Mouse (Mus musculus) intestine, embryonic 14.5 days (tissue): ENCODE results near the gene Synpo2. TPM values are rescaled to one million over a fixed set of nuclear protein-coding genes. Genes with fewer than 3 reads are reported as not detected.
"Not testable (repeated sequence)": the region's sequence is repeated elsewhere in the genome, so short reads cannot be mapped to it uniquely, and the experiment has no call there.

Experiments used
- ATAC-seq: fragments of 200-750 bp; cut with Nextera tagmentation; replicated peaks from 2 replicates; pipeline ENCODE4 v1.8.0; 2017; ENCODE audit warnings: low read depth, moderate number of reproducible peaks, moderate TSS enrichment, moderate library complexity; ENCODE audit not compliant: low FRiP score, low TSS enrichment
- DNase-seq: peaks from one replicate; pipeline ENCODE4 v3.0.0-alpha.2; 2018; ENCODE audit warnings: low spot score
- H3K27ac ChIP-seq: fragments of 300-500 bp; sonication (generic); 2 replicates; pipeline ENCODE4 v1.5.1; 2014; ENCODE audit warnings: low read depth, mild to moderate bottlenecking, control low read depth
- H3K27me3 ChIP-seq: fragments of 300-500 bp; sonication (generic); replicated peaks from 2 replicates; pipeline ENCODE4 v1.6.1; 2014; ENCODE audit warnings: low read length, control low read depth; ENCODE audit not compliant: control insufficient read depth, insufficient read depth
- H3K36me3 ChIP-seq: fragments of 300-500 bp; sonication (generic); 2 replicates; pipeline ENCODE4 v1.6.1; 2014; ENCODE audit warnings: low read length, control low read depth; ENCODE audit not compliant: control insufficient read depth, insufficient read depth
- H3K4me1 ChIP-seq: fragments of 300-500 bp; sonication (generic); replicated peaks from 2 replicates; pipeline ENCODE4 v1.6.1; 2014; ENCODE audit warnings: low read length, control low read depth, mixed read lengths; ENCODE audit not compliant: control insufficient read depth, insufficient read depth
- H3K4me2 ChIP-seq: fragments of 300-500 bp; sonication (generic); 2 replicates; pipeline ENCODE4 v1.6.1; 2014; ENCODE audit warnings: low read length
- H3K4me3 ChIP-seq: fragments of 300-500 bp; sonication (generic); 2 replicates; pipeline ENCODE4 v1.5.1; 2014; ENCODE audit warnings: low read depth, low read length, control low read depth, mixed read lengths
- H3K9ac ChIP-seq: fragments of 300-500 bp; sonication (generic); 2 replicates; pipeline ENCODE4 v1.6.1; 2014; ENCODE audit warnings: mild to moderate bottlenecking, low read length
- H3K9me3 ChIP-seq: fragments of 300-500 bp; sonication (generic); 2 replicates; pipeline ENCODE4 v1.6.1; 2016; ENCODE audit warnings: low read length, control low read depth; ENCODE audit not compliant: control insufficient read depth
- WGBS: fragments of 180-500 bp; shearing (Covaris S2); extraction: QIAGEN DNeasy Blood & Tissue Kit; methylation state at CpG from one replicate; pipeline ENCODE4 v1.1.7; 2014; 5-methylcytosine and 5-hydroxymethylcytosine counted together
- polyA plus RNA-seq: library from polyadenylated mRNA; unstranded; fragments of >200 nt; fragmentation: Nextera tagmentation; extraction: Ambion mirVana; gene quantifications from 2 replicates; pipeline ENCODE4 v1.2.1, GENCODE M21; 2014

Gene Synpo2
- polyA plus RNA-seq, 1 experiment from 2014 or later = 56.2 TPM

DNA sequence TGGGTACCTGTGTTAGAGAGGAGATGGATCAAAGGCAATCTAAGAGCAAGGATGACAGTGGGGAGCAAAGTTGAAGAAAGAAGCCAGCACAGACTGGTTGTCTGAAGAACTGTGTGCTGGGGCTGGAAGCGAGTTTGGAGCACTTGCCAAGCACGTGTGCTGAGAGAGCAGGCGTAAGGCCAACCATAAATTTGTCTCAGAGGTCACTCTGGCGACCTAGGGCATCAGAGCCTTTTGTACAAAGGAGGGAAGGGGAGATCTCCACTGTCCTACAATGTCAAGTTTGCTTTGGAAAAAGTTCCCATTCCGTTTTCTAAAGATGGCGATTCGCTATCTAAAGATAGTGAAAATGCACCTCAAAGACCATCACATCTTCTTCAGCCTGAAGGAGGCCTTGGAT, 107.9 kb downstream of the Synpo2 start:
- H3K36me3 ChIP-seq = no peaks in the 10 kb centered on the region
- H3K4me2 ChIP-seq = no peak overlapping the region
- no peak overlapping the region for H3K9ac ChIP-seq
- no peak overlapping the region for H3K27ac ChIP-seq
- peaks cover 8% of the 10 kb centered on the region for H3K4me1 ChIP-seq
- 60% methylated on average over 7 of the region's 7 CpGs for WGBS
- no peaks in the 10 kb centered on the region for H3K27me3 ChIP-seq
- ATAC-seq (no peak), DNase-seq (no peak)
- no peak overlapping the region for H3K4me3 ChIP-seq
- no peaks in the 10 kb centered on the region for H3K9me3 ChIP-seq

DNA sequence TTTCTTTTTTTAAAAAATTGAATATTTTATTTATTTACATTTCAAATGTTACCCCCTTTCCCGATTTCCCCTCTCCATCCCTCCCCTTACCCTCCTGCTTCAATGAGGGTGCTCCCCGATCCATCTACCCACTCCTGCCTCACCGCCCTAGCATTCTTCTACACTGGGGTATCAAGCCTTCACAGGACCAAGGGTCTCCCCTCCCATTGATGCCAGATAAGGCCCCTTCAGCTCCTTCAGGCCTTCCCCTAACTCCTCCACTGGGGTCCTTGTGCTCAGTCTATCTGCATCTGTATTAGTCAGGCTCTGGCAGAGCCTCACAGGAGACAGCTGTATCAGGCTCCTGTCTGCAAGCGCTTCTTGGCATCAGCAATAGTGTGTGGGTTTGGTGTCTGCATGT, 109.2 kb downstream of the Synpo2 start:
- H3K9ac ChIP-seq, H3K4me2 ChIP-seq, H3K27me3 ChIP-seq, ATAC-seq, H3K4me1 ChIP-seq, H3K36me3 ChIP-seq, H3K27ac ChIP-seq, DNase-seq, H3K4me3 ChIP-seq, H3K9me3 ChIP-seq: not testable (repeated sequence)
- WGBS = 88% methylated on average over 4 of the region's 4 CpGs

DNA sequence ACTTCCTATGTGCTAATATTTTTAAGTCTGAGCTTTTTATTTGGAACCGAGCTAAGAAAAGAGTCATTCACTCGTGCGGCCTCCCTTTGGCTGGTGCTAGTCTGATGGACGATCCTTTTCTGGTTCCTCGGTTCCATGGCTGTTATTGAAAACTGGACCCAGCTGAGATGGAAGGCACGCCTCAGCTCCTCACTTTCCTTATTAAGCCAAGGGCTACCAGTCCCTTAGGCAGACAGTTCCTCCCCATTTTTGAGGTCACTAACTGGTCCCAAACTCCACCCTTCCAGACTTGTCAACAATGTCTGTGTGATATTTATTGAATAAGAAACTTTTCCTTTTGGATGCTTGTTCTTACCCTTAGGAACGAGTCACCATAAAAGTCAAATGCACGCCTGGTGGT, 112.1 kb downstream of the Synpo2 start:
- no peak for ATAC-seq
- 0 out of 2 replicates have a peak, but pooled peaks cover 5% of the 10 kb centered on the region for H3K36me3 ChIP-seq
- peak overlapping the region; percentile 5; the same call in 1 of the 2 replicates for H3K27ac ChIP-seq
- H3K9ac ChIP-seq = no peak overlapping the region
- no peak for DNase-seq
- H3K9me3 ChIP-seq = no peaks in the 10 kb centered on the region
- H3K4me1 ChIP-seq = peaks cover 3% of the 10 kb centered on the region
- no peak overlapping the region for H3K4me2 ChIP-seq
- no peaks in the 10 kb centered on the region for H3K27me3 ChIP-seq
- 81% methylated on average over 8 of the region's 8 CpGs for WGBS
- no peak overlapping the region for H3K4me3 ChIP-seq

DNA sequence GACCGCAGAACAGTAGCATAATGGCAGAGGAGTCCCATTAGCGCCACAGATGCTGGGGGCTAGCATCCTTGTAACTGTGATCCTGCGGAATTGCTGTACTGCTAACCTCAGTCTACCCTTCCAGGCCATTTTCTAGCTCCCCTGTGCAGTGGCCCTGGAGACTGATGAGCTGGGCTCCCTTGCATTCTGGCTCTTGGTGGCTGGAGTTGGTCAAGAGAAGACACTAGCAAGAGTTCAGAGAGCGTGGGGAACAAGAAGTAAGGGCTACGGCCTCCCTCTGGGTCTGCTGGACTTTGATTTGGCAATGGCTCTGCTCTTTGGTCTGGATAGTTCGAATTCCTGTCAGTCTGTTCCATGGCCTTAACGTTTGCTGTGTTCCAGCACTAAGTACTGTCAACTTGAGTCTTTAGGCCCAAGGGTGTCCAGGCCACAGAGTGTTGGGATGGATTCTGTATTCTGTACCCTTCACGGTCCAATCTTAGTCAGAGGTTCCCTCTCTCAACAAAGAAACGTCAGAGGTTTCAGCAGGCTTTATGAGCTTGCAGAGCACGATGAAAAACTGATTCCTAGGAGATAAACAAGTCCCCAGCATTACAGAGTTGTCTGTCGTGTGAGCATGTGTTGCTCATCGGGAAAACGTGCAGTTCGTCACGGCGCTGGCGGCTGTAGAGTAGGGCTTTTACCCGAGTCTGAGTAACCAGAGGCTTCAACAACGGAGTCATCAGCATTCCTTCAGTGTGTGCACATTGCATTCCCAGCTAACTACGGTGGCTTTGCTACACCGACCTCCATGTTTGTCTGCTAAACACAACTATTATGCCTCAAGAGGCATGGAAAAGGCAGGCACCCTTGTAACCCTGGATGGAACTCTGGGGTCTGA, 113.6 kb downstream of the Synpo2 start:
- Histone ChIP-seq H3K4me2 (no peak overlapping the region), H3K36me3 (0 out of 2 replicates have a peak, but pooled peaks cover 5% of the 10 kb centered on the region), H3K4me1 (0 out of 2 replicates have a peak, but pooled peaks cover 2% of the 10 kb centered on the region), H3K9me3 (no peaks in the 10 kb centered on the region), H3K4me3 (no peak overlapping the region), H3K27me3 (no peaks in the 10 kb centered on the region), H3K27ac (no peak overlapping the region; the same call in 1 of the 2 replicates), H3K9ac (no peak overlapping the region)
- 62% methylated on average over 21 of the region's 21 CpGs for WGBS
- no peak for ATAC-seq
- DNase-seq = no peak

DNA sequence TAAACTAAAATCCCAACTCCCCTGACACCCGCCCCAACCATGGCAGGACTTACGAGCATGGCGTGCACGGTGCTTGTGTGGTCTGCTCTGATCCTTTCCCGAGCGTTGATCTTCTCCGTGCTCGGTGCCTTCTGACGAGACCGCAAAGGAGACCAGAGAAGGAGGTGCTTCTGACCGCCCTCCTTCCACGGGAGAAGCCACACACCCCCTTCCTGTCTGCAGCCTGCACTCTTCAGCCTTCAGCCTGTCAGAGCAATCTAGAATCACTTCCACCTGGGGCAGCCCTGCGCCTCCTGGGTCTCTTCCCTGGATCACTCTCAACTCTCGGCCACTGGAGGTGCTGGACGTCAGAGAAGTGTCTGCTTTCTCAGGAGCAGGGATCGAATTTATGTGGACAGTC, 119.0 kb downstream of the Synpo2 start:
- DNase-seq (no peak), ATAC-seq (peak; percentile 37; the same call in 1 of the 2 replicates)
- H3K27ac ChIP-seq = peak overlapping the region; percentile 38; the same call in 1 of the 2 replicates
- H3K36me3 ChIP-seq = peaks cover 29% of the 10 kb centered on the region
- H3K27me3 ChIP-seq = no peaks in the 10 kb centered on the region
- peak overlapping the region; percentile 13; the same call in 1 of the 2 replicates for H3K9ac ChIP-seq
- H3K9me3 ChIP-seq = no peaks in the 10 kb centered on the region
- H3K4me2 ChIP-seq = peak overlapping the region; percentile 37
- WGBS = 25% methylated on average over 16 of the region's 16 CpGs
- H3K4me3 ChIP-seq = peak overlapping the region; percentile 9; the same call in 1 of the 2 replicates
- H3K4me1 ChIP-seq = peaks cover 16% of the 10 kb centered on the region; the same call in 1 of the 2 replicates

DNA sequence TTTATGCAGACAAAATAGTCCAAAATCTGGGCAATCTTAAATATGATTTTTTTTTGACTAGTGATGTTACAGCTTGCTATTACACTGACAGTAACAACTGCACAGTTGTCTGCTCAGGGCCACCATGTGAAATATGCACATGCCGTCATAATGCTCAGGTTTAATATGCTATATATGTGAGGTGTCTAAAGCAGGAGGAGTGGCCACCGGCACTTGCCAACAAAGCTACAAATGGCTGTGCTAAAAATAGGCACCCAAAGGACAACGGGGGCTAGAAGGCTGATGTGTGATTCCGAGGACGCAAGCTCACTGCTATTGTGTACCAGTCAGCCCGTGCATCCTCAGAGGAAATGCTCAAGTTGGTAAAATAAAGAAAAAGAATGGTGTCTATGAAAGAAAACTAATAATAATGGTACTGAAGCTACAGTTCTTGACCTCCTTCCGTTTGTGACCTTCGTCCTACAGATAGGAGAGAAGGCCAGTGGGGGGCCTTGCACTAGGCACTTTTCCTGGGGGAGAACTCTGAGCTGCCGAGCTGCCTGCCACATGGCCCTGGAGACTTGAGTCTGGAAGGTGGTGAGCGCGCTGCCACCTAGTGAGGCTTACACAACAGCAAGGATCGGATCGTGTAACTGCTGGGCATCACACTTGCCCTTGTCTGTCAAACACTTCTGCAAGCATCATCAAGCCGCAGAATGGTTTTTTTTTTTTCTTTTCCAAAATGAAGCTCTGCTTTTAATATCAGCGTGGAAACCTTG, 120.0 kb downstream of the Synpo2 start:
- Histone ChIP-seq H3K9ac (no peak overlapping the region), H3K27ac (no peak overlapping the region), H3K4me2 (peak overlapping the region; percentile 31), H3K36me3 (peaks cover 36% of the 10 kb centered on the region), H3K9me3 (no peaks in the 10 kb centered on the region), H3K4me1 (peaks cover 16% of the 10 kb centered on the region; the same call in 1 of the 2 replicates), H3K4me3 (no peak overlapping the region), H3K27me3 (no peaks in the 10 kb centered on the region)
- 37% methylated on average over 15 of the region's 15 CpGs for WGBS
- no peak for DNase-seq
- no peak for ATAC-seq

DNA sequence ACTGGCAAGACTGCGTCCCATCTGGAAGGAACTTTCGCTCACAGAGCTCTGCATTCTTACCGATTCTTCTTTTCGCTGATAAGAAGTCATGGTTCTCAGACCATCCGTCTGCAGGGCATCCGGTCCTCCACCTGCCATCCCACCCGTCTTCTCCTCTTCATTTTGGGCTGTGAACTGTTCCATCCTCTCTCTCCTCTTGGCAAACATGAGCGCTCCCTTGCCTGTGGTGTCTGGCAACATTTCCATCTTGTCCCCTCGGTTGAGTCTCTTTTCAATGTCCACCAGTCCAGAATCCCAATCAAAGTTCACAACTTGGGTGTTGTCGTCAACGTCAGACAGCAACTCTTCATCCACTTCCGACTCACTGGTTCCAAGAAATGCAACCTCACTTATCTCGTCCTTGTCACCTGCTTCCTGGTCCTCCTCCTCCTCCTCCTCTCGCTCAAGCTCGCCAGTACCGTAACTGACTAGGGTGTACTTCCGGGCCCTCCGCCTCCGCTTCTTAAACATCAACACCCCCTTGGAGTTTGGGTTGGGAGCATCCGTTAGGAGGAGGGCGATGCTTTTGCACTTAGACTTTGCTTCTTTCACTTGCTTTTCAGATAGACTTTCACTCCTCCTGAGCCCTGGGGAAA, 121.8 kb downstream of the Synpo2 start:
- ATAC-seq = no peak
- WGBS = 90% methylated on average over 21 of the region's 21 CpGs

DNA sequence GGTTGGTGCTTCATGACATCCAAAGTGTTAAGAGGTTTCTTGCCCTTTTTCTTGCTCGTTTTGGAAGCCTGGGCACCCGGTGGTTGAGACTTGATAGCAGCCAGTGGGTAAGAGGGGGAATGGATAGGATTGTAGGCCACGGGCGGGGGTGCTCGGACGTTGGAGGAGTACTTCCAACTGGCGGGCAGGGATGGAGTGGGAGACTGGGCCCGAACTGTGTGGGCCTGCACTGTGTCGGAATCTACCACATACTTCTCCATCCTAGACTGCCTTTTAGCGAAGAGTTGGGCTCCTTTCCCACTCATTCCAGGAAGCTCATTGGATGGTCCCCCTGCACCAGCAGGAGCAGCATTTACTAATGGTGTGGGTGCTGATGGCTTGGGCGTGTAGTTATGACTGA, 123.2 kb downstream of the Synpo2 start:
- no peaks in the 10 kb centered on the region for H3K27me3 ChIP-seq
- H3K27ac ChIP-seq = no peak overlapping the region
- H3K4me3 ChIP-seq = no peak overlapping the region
- 82% methylated on average over 11 of the region's 11 CpGs for WGBS
- no peak overlapping the region for H3K4me2 ChIP-seq
- peaks cover 22% of the 10 kb centered on the region; the same call in 1 of the 2 replicates for H3K4me1 ChIP-seq
- ATAC-seq = no peak
- H3K9ac ChIP-seq = no peak overlapping the region
- peaks cover 45% of the 10 kb centered on the region for H3K36me3 ChIP-seq
- DNase-seq = no peak
- no peaks in the 10 kb centered on the region for H3K9me3 ChIP-seq

More for the DNA sequence above, 121.8 kb downstream of the Synpo2 start:
- H3K4me3 ChIP-seq = no peak overlapping the region
- no peaks in the 10 kb centered on the region for H3K9me3 ChIP-seq
- no peak overlapping the region for H3K27ac ChIP-seq
- no peak overlapping the region for H3K9ac ChIP-seq
- no peak overlapping the region for H3K4me2 ChIP-seq
- no peak for DNase-seq
- no peaks in the 10 kb centered on the region for H3K27me3 ChIP-seq
- peaks cover 16% of the 10 kb centered on the region; the same call in 1 of the 2 replicates for H3K4me1 ChIP-seq
- H3K36me3 ChIP-seq = peaks cover 35% of the 10 kb centered on the region
